Mouse (Mus musculus): Measurements from ENCODE around the gene Drd1.

Drd1 gene

GRCm38 (mm10) chr13:54055448-54055861 lies at the start of gene Drd1:
Gene Drd1, minus strand, starts transcription at chr13:54055705.
- DNase-seq = peak; percentile 56

GRCm38 (mm10) chr13:54103866-54104265 lies 48.4 kb upstream of the Drd1 start:
- DNase-seq = no peak

DNA sequence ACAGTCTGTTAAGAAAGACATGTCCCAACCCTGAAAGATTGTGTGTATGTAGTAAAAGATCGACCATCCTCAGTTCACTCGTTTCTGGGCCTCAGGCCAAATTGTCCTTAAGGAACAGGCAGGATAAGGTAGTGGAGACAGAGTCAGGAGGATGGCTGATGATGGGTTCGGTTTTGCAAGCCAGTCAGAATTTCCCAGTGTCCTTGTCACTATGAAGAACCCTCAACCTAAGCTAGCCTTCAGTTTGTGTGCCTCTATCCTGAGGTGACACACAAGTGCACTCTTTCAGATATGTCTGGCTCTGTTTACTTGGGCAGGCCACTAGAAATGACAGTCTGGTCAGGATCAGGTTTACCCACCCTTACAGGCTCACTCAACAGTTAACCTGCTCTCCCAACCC lies 47.8 kb upstream of the Drd1 start:
- DNase-seq = no peak

DNA sequence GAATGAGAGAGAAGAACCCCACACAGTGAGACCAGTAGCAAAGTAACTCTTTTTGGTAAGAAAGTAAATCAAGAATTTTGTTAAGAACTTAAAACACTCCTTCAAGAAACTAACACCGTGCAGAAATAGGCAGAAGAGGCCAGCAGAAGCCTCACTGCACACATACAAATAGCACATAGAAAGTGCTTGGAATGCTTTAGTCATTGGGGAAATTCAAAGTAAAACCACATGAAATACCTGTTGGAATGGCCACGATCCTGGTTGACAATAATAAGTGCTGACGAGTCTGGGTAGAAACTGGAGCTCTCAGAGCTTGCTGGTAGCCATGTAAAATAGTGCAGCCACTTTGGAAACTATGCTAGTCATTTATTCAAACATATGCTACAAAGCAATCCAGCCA lies 46.6 kb upstream of the Drd1 start:
- no peak for DNase-seq

DNA sequence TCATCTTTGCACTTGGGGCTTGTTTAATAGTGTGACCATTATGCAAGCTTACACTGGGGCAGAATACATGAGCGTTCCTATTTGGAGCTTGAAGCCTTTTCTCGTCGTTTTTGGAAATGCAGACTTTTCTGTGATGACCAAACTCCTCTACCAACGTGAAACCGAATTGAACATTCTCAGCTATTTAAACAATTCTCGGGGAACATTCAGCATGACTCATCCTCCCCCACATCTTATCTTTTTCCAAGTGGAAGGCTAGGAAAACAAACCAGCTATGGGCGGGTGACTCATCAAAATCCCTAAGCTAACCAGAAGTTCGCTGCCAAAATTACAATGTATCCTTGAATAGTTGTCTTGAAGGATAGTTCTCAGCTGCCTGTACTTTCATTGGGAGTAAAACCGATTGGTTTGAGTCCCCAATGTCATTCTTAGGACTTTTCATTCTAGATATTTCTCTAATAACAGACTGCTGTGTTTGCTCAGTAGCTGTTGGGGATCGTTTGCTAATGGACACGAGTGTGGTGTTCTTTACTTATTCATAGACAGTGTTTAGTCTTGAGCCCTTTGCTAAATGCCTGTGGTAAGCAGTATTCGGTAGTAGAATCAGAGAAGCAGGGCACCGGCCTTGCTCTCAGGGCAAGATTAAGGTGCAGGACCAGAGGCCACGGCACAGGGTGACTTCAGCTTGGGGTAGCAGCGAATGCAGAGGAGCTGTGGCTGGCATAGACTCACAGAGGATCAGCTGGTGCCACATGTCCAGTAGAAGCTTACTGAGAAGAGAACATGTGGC lies 45.7 kb upstream of the Drd1 start:
- no peak for DNase-seq

DNA sequence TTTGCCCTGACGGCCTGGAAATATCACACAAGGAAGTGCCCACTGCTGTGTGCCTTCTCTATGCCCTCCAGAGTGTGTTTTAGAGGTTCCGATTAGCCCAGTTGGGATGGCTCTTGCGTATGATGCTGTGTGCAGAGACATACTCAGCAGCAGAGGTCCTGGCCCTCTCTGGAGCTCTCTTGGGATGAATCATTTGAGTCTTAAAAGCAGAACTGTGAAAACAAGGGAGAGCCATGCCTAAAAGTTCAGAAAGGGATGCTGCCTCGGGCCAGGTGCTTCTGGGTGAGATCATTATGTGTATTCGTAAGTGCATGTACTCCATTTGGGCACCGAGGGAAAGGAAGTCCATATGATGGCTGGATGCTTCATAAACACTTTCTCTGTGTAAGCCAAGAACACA lies 42.3 kb upstream of the Drd1 start:
- DNase-seq = no peak

DNA sequence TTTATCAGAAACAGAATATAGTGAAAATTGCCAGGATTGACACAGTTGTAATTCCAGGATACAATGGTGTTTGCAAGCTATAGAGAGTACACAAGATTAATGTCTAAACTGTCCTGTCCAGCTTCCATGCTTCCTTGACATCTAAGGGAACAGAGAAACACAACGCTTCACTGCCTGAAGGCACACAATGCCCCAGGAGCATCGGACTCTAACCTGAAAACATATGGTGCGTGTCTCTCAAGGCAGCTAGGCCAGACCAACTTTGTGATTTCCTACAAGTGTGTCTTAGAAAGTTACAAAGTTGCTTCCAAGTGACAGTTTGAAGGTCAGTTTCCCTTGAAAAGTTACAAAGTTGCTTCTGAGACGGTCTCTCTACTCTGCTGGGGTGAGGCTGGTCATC lies 41.7 kb upstream of the Drd1 start:
- DNase-seq = no peak

GRCm38 (mm10) chr13:54095721-54096120 lies 40.2 kb upstream of the Drd1 start:
- DNase-seq = no peak

DNA sequence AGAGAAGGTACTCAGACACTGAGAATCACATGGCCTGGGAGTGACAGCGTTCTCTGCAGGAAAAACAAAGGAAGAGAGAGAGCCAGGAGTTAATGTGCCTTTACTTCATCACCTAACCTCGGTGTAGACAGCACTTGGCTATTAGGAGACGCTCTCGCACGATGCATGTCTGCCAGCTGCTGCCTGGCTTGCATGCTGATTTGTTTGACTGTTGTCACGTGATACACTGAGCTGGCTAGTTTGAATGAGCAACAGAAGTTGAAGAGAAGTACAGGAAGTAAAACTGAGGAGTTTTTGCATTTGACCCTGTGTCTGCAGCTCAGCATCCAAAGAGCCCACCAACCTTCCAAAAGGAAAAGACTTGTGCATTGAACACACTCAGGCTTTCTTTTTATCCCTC lies 39.5 kb upstream of the Drd1 start:
- no peak for DNase-seq

- DNase-seq = no peak
Observed at GRCm38 (mm10) chr13:54094349-54094748, 38.8 kb upstream of the Drd1 start.

DNA sequence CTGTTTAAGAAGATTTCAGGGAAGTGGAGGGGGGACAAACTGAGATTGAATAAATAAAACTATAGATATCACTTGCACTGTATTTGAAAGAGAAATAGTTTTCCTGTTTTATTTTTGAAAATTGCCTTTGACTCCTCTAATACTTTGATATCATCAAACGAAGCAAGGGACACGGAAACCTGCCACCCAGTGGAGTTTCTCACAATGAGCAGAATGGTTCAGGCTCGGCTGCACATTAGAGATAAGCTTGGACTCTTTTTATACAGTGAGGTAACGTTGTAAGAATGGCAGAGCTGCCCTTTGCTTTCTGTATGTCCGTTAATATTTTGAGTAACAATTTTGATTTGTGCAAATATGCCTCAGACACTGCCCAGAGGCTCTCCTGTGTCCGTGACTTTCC lies 36.2 kb upstream of the Drd1 start:
- DNase-seq = no peak

DNA sequence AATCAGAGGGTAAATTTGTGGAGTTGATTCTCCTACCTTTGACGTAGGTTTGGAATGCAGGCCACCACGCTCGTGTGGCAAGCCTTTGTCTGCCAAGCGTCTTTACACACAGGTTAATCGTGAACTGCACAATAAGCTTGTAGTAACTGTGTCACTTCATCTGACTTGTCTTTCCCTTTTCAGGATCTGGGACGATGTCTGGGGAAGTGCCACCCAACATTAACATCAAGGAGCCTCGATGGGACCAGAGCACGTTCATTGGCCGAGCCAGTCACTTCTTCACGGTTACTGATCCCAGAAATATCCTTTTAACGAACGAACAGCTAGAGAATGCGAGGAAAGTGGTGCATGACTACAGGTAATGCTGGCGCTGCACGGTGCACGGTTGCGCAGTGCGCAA lies 29.8 kb upstream of the Drd1 start:
- no peak for DNase-seq

- DNase-seq = no peak
Observed at GRCm38 (mm10) chr13:54084826-54085225, 29.3 kb upstream of the Drd1 start.

GRCm38 (mm10) chr13:54084178-54084577 lies 28.7 kb upstream of the Drd1 start:
- DNase-seq = no peak

DNA sequence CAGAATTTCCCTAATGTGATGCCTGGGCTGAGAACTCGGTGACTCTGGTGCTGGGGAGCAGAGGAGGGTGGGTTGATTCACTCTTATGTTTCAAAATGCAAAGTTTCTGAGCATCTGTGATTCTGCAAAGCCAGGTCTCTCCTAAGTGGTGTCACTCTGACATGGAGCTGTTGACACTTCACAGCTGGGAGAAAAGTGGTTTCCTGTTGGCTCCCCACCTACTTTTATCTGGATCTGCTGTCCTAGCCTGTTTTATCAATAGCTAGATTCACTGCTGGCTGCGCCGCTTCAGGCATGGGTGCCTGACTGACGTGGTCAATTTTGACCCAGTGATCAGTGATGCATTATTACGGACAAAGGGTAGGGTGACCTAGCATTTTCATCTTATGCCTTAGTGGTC lies 27.4 kb upstream of the Drd1 start:
- no peak for DNase-seq

GRCm38 (mm10) chr13:54080785-54081184 lies 25.3 kb upstream of the Drd1 start:
- DNase-seq = no peak

DNA sequence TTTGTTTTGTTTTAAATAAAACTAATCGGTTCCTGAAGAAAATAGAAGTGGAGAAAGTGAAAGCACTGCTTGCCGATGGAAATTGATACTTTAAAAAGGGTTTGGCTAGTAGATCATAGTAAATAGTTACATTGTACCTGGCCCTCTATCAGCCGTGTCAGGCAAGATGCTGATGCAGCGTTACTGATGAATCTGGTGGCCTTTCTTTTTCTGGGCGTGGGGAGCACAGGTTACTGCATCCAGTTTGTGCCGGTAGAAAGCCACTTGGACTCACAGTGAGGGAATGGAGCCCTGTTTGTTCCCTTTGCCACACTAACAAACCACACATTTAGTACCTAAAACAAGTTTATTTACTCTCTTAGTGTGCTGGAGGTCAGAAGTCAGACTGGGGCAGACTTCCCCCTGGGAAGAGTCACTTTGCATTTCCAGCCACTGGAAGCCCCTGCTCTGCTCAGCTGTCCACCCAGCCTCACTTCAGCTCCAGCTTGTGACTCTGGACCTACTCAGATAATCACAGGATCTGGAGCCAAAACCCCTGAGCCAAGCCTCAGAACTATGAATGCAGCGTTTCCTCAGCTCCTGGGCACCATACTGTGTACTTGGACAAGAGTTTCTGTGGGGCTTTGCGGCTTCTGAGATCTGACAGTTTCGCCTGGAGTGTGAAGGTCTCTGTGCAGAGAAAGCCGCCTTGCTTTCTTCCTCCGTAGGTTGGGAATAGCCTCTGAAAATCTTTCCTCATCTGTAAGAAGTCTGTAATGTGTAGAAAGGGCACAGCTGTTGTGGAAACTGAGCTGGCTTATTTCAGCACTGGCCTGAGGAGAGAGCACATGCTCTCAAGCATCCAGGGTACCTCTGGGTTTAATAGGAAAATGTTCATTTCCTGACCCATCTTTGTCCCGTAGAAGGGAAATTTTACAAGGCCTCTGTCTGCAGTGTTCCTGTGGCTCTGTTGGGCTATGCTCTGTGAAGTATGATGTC lies 24.6 kb upstream of the Drd1 start:
- no peak for DNase-seq

GRCm38 (mm10) chr13:54077470-54078174 lies 22.1 kb upstream of the Drd1 start:
- DNase-seq = no peak

GRCm38 (mm10) chr13:54076762-54077460 lies 21.4 kb upstream of the Drd1 start:
- no peak for DNase-seq

GRCm38 (mm10) chr13:54076051-54076450 lies 20.5 kb upstream of the Drd1 start:
- no peak for DNase-seq

DNA sequence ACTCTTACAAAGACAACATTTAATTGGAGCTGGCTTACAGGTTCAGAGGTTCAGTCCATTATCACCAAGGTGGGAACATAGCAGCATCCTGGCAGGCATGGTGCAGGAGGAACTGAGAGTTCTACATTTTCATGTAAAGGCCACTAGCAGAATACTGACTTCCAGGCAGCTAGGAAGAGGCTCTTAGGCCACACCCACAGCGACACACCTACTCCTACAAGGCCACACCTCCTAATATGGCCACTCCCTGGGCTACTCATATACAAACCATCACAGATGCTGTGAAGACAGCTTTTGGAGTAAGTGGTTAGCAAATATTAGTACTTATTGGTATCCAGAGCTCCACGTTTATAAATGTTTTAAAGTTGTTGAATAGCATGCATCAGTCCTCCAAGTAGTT lies 19.9 kb upstream of the Drd1 start:
- no peak for DNase-seq

- DNase-seq = no peak
Observed at GRCm38 (mm10) chr13:54073491-54073890, 18.0 kb upstream of the Drd1 start.

DNA sequence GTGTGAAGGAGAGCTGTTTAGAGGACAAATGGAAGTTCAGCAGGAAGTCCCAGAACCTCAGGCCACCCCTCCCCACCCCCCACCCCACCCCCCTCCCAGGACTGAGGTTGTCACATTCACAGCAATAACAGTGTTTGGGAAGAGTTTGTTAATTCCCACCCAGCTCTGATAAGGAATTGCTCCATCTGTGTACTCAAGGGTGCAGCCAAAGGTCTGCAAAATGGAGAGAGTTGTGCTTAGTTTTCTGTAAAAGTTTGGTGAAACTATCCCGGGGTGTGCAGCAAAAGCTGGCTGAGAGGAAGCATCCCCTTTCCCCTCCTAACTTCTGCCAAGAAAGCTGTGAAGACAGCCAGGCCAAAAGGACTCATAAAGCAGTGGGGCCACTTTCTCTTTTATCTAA lies 17.6 kb upstream of the Drd1 start:
- DNase-seq = no peak
